Mouse (Mus musculus): ENCODE measurements at regions not wholly inside any gene's neighbourhood (a gene's known extent, or its start where the extent isn't known, plus 50 kb on each side); places are given as distances from the start of the nearest gene placed in this dataset.

- 65% methylated on average over 9 of the region's 9 CpGs for WGBS
- DNase-seq (ENCODE audit: low spot score) (no peak), ATAC-seq (replicated peaks; ENCODE audit: low FRiP score, low TSS enrichment, low read depth) (no peak)
- H3K27ac ChIP-seq (ENCODE audit: low read depth), result no peak overlapping the region
- no peaks in the 10 kb centered on the region for H3K9me3 ChIP-seq (ENCODE audit: control insufficient read depth, low read length)
- H3K36me3 ChIP-seq (ENCODE audit: control insufficient read depth, insufficient read depth, low read length), result no peaks in the 10 kb centered on the region
- no peaks in the 10 kb centered on the region for H3K27me3 ChIP-seq (replicated peaks; ENCODE audit: control insufficient read depth, insufficient read depth, low read length)
- H3K4me2 ChIP-seq (ENCODE audit: low read length), result no peak overlapping the region
- no peak overlapping the region for H3K4me3 ChIP-seq (ENCODE audit: low read depth, low read length)
- H3K4me1 ChIP-seq (replicated peaks; ENCODE audit: control insufficient read depth, insufficient read depth, low read length), result peaks cover 8% of the 10 kb centered on the region
- H3K9ac ChIP-seq (ENCODE audit: low read length), result no peak overlapping the region
Observed at GRCm38 (mm10) chr8:91908731-91909353, 107.0 kb upstream of the Irx3 start.

GRCm38 (mm10) chr8:91907178-91907577, 105.3 kb upstream of the Irx3 start:
- no peak overlapping the region for H3K4me3 ChIP-seq (ENCODE audit: low read depth, low read length)
- DNase-seq (ENCODE audit: low spot score) (no peak), ATAC-seq (replicated peaks; ENCODE audit: low FRiP score, low TSS enrichment, low read depth) (no peak)
- H3K27me3 ChIP-seq (replicated peaks; ENCODE audit: control insufficient read depth, insufficient read depth, low read length), result no peaks in the 10 kb centered on the region
- no peaks in the 10 kb centered on the region for H3K36me3 ChIP-seq (ENCODE audit: control insufficient read depth, insufficient read depth, low read length)
- no peak overlapping the region for H3K9ac ChIP-seq (ENCODE audit: low read length)
- H3K27ac ChIP-seq (ENCODE audit: low read depth), result no peak overlapping the region
- WGBS, result 80% methylated on average over 8 of the region's 8 CpGs
- H3K9me3 ChIP-seq (ENCODE audit: control insufficient read depth, low read length), result no peaks in the 10 kb centered on the region
- H3K4me2 ChIP-seq (ENCODE audit: low read length), result no peak overlapping the region
- H3K4me1 ChIP-seq (replicated peaks; ENCODE audit: control insufficient read depth, insufficient read depth, low read length), result peaks cover 8% of the 10 kb centered on the region

- Histone ChIP-seq H3K4me1 (replicated peaks; ENCODE audit: control insufficient read depth, insufficient read depth, low read length) (no peaks in the 10 kb centered on the region), H3K4me3 (ENCODE audit: low read depth, low read length) (no peak overlapping the region), H3K27me3 (replicated peaks; ENCODE audit: control insufficient read depth, insufficient read depth, low read length) (no peaks in the 10 kb centered on the region), H3K9me3 (ENCODE audit: control insufficient read depth, low read length) (no peaks in the 10 kb centered on the region), H3K4me2 (ENCODE audit: low read length) (no peak overlapping the region), H3K9ac (ENCODE audit: low read length) (no peak overlapping the region), H3K27ac (ENCODE audit: low read depth) (no peak overlapping the region), H3K36me3 (ENCODE audit: control insufficient read depth, insufficient read depth, low read length) (no peaks in the 10 kb centered on the region)
- 83% methylated on average over 10 of the region's 10 CpGs for WGBS
- no peak for ATAC-seq (replicated peaks; ENCODE audit: low FRiP score, low TSS enrichment, low read depth)
- DNase-seq (ENCODE audit: low spot score), result no peak
Observed at GRCm38 (mm10) chr8:91901525-91902281, 99.8 kb upstream of the Irx3 start.

- no peak for DNase-seq (ENCODE audit: low spot score)
- Histone ChIP-seq H3K27me3 (replicated peaks; ENCODE audit: control insufficient read depth, insufficient read depth, low read length) (no peaks in the 10 kb centered on the region), H3K36me3 (ENCODE audit: control insufficient read depth, insufficient read depth, low read length) (no peaks in the 10 kb centered on the region), H3K4me1 (replicated peaks; ENCODE audit: control insufficient read depth, insufficient read depth, low read length) (no peaks in the 10 kb centered on the region), H3K9me3 (ENCODE audit: control insufficient read depth, low read length) (no peaks in the 10 kb centered on the region), H3K27ac (ENCODE audit: low read depth) (no peak overlapping the region), H3K4me3 (ENCODE audit: low read depth, low read length) (no peak overlapping the region), H3K4me2 (ENCODE audit: low read length) (no peak overlapping the region), H3K9ac (ENCODE audit: low read length) (no peak overlapping the region)
- 71% methylated on average over 7 of the region's 7 CpGs for WGBS
- ATAC-seq (replicated peaks; ENCODE audit: low FRiP score, low TSS enrichment, low read depth), result no peak
Observed at GRCm38 (mm10) chr8:91899747-91900146, 97.9 kb upstream of the Irx3 start.

GRCm38 (mm10) chr8:91897381-91897780, 95.5 kb upstream of the Irx3 start:
- no peaks in the 10 kb centered on the region for H3K36me3 ChIP-seq (ENCODE audit: control insufficient read depth, insufficient read depth, low read length)
- H3K4me3 ChIP-seq (ENCODE audit: low read depth, low read length), result no peak overlapping the region
- no peak overlapping the region for H3K27ac ChIP-seq (ENCODE audit: low read depth)
- WGBS, result 49% methylated on average over 7 of the region's 7 CpGs
- DNase-seq (ENCODE audit: low spot score) (no peak), ATAC-seq (replicated peaks; ENCODE audit: low FRiP score, low TSS enrichment, low read depth) (no peak)
- no peaks in the 10 kb centered on the region for H3K9me3 ChIP-seq (ENCODE audit: control insufficient read depth, low read length)
- H3K4me1 ChIP-seq (replicated peaks; ENCODE audit: control insufficient read depth, insufficient read depth, low read length), result no peaks in the 10 kb centered on the region
- H3K9ac ChIP-seq (ENCODE audit: low read length), result no peak overlapping the region
- no peaks in the 10 kb centered on the region for H3K27me3 ChIP-seq (replicated peaks; ENCODE audit: control insufficient read depth, insufficient read depth, low read length)
- no peak overlapping the region for H3K4me2 ChIP-seq (ENCODE audit: low read length)

GRCm38 (mm10) chr8:91895987-91896386, 94.1 kb upstream of the Irx3 start:
- DNase-seq (ENCODE audit: low spot score), result no peak
- no peak for ATAC-seq (replicated peaks; ENCODE audit: low FRiP score, low TSS enrichment, low read depth)
- no peaks in the 10 kb centered on the region for H3K36me3 ChIP-seq (ENCODE audit: control insufficient read depth, insufficient read depth, low read length)
- H3K4me1 ChIP-seq (replicated peaks; ENCODE audit: control insufficient read depth, insufficient read depth, low read length), result no peaks in the 10 kb centered on the region
- no peak overlapping the region for H3K4me3 ChIP-seq (ENCODE audit: low read depth, low read length)
- no peaks in the 10 kb centered on the region for H3K27me3 ChIP-seq (replicated peaks; ENCODE audit: control insufficient read depth, insufficient read depth, low read length)
- 48% methylated on average over 6 of the region's 6 CpGs for WGBS
- no peaks in the 10 kb centered on the region for H3K9me3 ChIP-seq (ENCODE audit: control insufficient read depth, low read length)
- H3K4me2 ChIP-seq (ENCODE audit: low read length), result no peak overlapping the region
- H3K27ac ChIP-seq (ENCODE audit: low read depth), result no peak overlapping the region
- no peak overlapping the region for H3K9ac ChIP-seq (ENCODE audit: low read length)

- Histone ChIP-seq H3K4me2 (ENCODE audit: low read length) (no peak overlapping the region), H3K9ac (ENCODE audit: low read length) (no peak overlapping the region), H3K4me3 (ENCODE audit: low read depth, low read length) (no peak overlapping the region), H3K27me3 (replicated peaks; ENCODE audit: control insufficient read depth, insufficient read depth, low read length) (no peaks in the 10 kb centered on the region), H3K4me1 (replicated peaks; ENCODE audit: control insufficient read depth, insufficient read depth, low read length) (no peaks in the 10 kb centered on the region), H3K9me3 (ENCODE audit: control insufficient read depth, low read length) (no peaks in the 10 kb centered on the region), H3K27ac (ENCODE audit: low read depth) (no peak overlapping the region), H3K36me3 (ENCODE audit: control insufficient read depth, insufficient read depth, low read length) (no peaks in the 10 kb centered on the region)
- DNase-seq (ENCODE audit: low spot score) (no peak), ATAC-seq (replicated peaks; ENCODE audit: low FRiP score, low TSS enrichment, low read depth) (no peak)
- WGBS, result 45% methylated on average over 2 of the region's 2 CpGs
Observed at GRCm38 (mm10) chr8:91884862-91885261, 83.0 kb upstream of the Irx3 start.

- H3K27me3 ChIP-seq (replicated peaks; ENCODE audit: control insufficient read depth, insufficient read depth, low read length), result no peaks in the 10 kb centered on the region
- no peak overlapping the region for H3K9ac ChIP-seq (ENCODE audit: low read length)
- DNase-seq (ENCODE audit: low spot score) (no peak), ATAC-seq (replicated peaks; ENCODE audit: low FRiP score, low TSS enrichment, low read depth) (no peak)
- H3K4me2 ChIP-seq (ENCODE audit: low read length), result no peak overlapping the region
- no peaks in the 10 kb centered on the region for H3K9me3 ChIP-seq (ENCODE audit: control insufficient read depth, low read length)
- no peak overlapping the region for H3K27ac ChIP-seq (ENCODE audit: low read depth)
- H3K36me3 ChIP-seq (ENCODE audit: control insufficient read depth, insufficient read depth, low read length), result no peaks in the 10 kb centered on the region
- no peaks in the 10 kb centered on the region for H3K4me1 ChIP-seq (replicated peaks; ENCODE audit: control insufficient read depth, insufficient read depth, low read length)
- H3K4me3 ChIP-seq (ENCODE audit: low read depth, low read length), result no peak overlapping the region
- 29% methylated on average over 3 of the region's 3 CpGs for WGBS
Observed at GRCm38 (mm10) chr8:91884325-91884724, 82.5 kb upstream of the Irx3 start.

- H3K27me3 ChIP-seq (replicated peaks; ENCODE audit: control insufficient read depth, insufficient read depth, low read length), result no peaks in the 10 kb centered on the region; the same call in 1 of the 2 replicates
- WGBS, result 51% methylated on average over 4 of the region's 4 CpGs
Observed at GRCm38 (mm10) chr8:91883012-91883411, 81.1 kb upstream of the Irx3 start.

More at GRCm38 (mm10) chr8:91883012-91883411, 81.1 kb upstream of the Irx3 start:
- Histone ChIP-seq H3K9me3 (ENCODE audit: control insufficient read depth, low read length) (no peaks in the 10 kb centered on the region), H3K36me3 (ENCODE audit: control insufficient read depth, insufficient read depth, low read length) (no peaks in the 10 kb centered on the region), H3K27ac (ENCODE audit: low read depth) (no peak overlapping the region), H3K4me2 (ENCODE audit: low read length) (no peak overlapping the region), H3K4me3 (ENCODE audit: low read depth, low read length) (no peak overlapping the region), H3K9ac (ENCODE audit: low read length) (no peak overlapping the region), H3K4me1 (replicated peaks; ENCODE audit: control insufficient read depth, insufficient read depth, low read length) (no peaks in the 10 kb centered on the region)
- DNase-seq (ENCODE audit: low spot score), result no peak
- no peak for ATAC-seq (replicated peaks; ENCODE audit: low FRiP score, low TSS enrichment, low read depth)
